Mouse (Mus musculus): ENCODE data around the gene Napsa.

Gene Napsa

DNA sequence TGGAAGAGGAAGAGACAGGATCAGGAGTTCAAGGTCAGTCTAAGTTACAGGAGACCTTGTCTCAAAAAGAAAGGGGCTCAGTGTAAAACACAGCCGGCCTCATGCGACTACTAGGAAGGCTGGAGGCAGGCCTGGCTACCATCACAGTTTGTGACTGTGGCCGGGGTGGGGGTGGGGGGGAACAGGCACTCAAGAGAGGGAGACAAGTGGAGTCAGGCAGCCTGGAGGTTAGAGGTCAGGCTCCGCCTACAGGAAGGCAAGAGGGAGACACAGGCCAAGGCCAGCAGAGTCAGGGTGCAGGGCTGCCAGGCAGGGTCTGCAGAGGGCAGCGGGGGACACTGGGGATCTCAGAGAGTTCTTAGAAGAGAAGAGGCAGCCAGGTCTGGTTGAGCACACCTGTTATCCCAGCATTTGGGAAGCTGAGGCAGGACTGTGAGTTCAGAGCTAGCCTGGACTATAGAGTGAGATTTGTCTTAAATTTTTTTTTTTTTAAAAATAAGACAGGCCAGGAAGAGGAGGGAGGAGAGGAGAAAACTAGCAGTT lies 24.9 kb downstream of the Napsa start:
- ATAC-seq (ENCODE audit: low TSS enrichment), result no peak

- no peak for ATAC-seq (ENCODE audit: low TSS enrichment)
Observed at GRCm38 (mm10) chr7:44597666-44598065, 25.5 kb downstream of the Napsa start.

DNA sequence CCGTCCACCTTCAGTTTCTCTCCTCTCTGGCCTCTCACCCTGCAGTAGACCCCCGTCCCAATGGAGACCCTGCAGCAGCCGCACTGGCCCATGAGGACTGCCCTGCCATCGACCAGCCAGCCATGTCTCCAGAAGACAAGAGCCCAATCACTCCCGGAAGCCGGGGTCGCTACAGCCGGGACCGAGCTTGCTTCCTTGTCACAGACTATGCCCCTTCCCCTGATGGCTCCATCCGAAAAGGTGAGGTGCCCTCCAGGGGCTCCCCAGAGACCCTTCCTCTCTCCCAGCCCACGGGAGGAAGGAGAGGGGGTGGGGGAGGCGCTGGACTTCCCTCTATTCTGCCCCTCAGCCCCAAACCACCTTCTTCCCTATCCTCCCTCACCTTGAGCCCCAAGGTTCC lies 26.2 kb downstream of the Napsa start:
- ATAC-seq (ENCODE audit: low TSS enrichment), result no peak

GRCm38 (mm10) chr7:44600691-44601262 lies 28.6 kb downstream of the Napsa start:
- ATAC-seq (ENCODE audit: low TSS enrichment), result no peak

DNA sequence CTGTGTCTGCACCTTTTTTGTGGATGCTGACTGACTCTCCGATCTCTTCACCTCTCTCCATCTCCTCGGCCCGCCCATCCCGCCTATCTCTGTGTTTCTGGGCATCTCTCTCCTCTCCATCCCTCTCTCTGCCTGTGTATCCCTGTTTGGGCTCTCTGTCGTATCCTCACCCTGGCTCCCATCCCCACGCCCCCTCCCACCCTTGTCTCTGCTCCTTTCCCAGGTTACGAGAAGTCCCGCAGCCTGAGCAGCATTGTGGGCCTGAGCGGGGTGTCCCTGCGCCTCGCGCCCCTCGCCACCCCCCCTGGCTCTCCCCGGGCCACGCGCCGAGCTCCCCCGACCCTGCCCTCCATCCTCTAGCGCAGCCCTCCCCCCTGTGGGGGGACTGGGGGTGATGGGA lies 29.5 kb downstream of the Napsa start:
- no peak for ATAC-seq (ENCODE audit: low TSS enrichment)

GRCm38 (mm10) chr7:44602443-44602842 lies 30.3 kb downstream of the Napsa start:
- ATAC-seq (ENCODE audit: low TSS enrichment), result peak; percentile 59

GRCm38 (mm10) chr7:44603186-44603855 lies 31.1 kb downstream of the Napsa start:
- ATAC-seq (ENCODE audit: low TSS enrichment), result no peak

- no peak for ATAC-seq (ENCODE audit: low TSS enrichment)
Observed at GRCm38 (mm10) chr7:44604139-44604606, 32.0 kb downstream of the Napsa start.

GRCm38 (mm10) chr7:44604619-44605018 lies 32.4 kb downstream of the Napsa start:
- ATAC-seq (ENCODE audit: low TSS enrichment), result no peak

DNA sequence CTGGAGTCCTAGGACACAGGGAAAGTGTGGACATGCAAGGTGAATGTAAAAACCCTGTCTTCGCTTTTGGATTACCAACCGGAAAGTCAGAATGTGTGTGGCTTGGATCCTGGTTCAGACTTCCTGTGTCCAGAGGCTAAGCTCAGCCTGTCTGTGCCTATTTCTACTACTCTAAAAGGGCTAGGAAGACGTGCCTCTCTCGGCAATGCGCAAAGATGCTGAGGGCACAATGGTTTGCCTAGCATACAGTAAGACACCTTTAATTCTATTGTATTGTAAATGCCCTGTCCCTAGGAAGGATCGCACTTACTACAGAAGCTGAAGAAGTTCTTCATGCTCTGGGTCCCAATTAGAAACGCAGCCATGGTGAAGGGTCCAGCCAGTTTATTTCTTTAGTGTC lies 33.3 kb downstream of the Napsa start:
- ATAC-seq (ENCODE audit: low TSS enrichment), result no peak

DNA sequence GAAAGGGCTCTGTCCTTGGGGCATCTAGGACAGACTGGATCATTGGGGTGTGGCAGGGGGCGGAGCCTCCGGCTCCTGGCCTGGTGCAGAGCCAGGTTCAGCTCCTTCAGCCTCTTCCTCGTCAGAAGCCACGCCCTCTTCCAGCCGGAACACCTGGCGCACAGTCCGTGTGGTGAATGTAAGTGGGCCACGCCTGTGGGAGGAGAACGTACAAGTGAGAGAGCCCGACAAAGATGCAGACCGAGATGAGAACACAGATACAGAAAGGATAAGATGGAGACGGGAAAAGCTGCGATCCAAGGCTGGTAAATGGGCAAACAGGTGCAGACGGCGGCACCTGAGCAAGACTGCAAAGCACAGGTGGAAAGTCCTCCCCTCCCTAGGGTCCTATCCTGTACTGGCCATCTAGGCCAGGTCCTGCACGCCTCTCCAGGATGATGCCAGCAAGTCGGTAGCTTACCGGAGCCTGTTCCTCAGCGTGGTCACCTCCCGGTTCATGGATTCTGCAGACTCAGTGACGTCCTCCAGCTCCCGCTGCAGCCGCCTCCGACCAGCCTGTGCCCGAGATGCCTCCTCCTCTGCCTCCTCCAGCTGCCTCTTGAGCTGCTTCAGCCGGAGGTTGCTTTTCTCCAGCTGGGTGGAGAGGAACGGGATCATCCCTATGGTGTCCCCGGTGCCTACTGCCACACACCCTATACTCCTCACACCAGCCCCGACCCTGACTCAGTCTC lies 34.2 kb downstream of the Napsa start:
- peak; percentile 69 for ATAC-seq (ENCODE audit: low TSS enrichment)

DNA sequence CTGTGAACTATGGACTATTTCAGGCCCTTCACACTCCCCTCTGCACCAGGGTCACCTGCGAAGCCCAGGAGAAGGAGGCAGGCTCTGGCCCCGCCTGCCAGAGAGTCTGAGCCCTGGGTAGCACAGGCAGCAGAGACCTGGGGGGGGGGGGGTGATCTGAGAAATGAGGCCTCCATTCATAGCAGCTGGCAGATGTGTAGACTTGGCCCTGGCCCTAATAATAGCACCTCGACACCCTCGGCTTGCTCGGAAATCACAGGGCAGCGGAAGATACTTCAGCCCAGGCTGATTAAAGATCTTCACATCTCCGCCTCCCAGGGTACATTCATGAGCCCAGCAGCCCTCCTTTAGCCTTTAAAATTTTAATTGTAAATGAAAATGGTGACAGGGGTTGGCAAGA lies 40.0 kb downstream of the Napsa start:
- ATAC-seq (ENCODE audit: low TSS enrichment), result no peak

DNA sequence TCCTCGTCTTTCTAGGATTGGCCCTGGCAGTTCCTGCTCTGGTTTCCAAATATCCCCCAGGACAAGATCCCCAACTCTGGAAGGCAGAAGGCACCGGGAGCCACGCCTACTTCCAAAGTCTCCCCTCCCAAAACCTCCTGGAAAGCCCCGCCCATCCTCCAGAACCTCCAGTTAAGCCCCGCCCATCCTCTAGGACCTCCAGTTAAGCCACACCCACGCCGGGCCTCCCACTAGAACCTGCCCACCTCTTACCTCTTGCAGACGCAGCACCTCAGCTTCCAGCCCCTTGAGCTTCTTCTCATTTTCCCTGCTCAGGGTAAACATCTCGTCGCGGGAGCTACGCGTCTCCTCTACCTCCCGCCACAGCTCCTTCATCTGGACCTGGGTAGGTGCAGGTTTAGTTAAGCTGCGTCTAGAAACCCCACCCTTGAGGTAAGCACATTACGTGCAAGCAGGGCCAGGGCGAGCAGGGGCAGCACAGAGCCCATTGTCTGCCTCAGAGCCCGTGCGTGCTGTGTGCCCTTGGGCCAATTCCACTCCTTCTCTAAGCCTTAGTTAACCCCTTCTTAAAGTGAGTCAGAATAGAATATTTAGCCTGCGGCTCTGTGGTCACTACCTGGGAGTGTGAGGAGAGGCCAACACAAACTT lies 42.0 kb downstream of the Napsa start:
- no peak for ATAC-seq (ENCODE audit: low TSS enrichment)

GRCm38 (mm10) chr7:44615309-44615708 lies 43.1 kb downstream of the Napsa start:
- ATAC-seq (ENCODE audit: low TSS enrichment), result no peak

- ATAC-seq (ENCODE audit: low TSS enrichment), result no peak
Observed at GRCm38 (mm10) chr7:44615987-44616386, 43.8 kb downstream of the Napsa start.

- ATAC-seq (ENCODE audit: low TSS enrichment), result no peak
Observed at GRCm38 (mm10) chr7:44617059-44617458, 44.9 kb downstream of the Napsa start.

- ATAC-seq (ENCODE audit: low TSS enrichment), result no peak
Observed at GRCm38 (mm10) chr7:44623714-44624542, 51.7 kb downstream of the Napsa start.

GRCm38 (mm10) chr7:44624543-44624826 lies 52.3 kb downstream of the Napsa start:
- ATAC-seq (ENCODE audit: low TSS enrichment), result no peak

DNA sequence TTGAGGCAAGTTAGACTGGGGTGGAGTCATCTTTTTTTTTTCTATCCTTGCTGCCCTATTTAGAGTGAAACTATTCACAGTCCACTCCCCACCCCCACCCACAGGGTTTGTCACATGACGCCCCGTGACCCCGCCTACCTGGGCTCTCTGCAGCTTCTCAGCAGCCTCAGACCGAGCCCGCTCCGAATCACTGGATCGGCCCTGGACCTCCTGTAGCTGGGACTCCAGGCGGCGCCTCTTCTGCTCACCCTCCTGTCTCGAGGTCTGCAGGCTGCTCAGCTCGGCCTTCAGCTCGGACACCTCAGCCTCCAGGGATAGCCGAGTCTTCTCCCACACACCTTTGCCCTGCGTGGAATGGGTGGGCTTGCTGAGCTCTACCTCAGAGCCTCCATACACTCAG lies 52.6 kb downstream of the Napsa start:
- no peak for ATAC-seq (ENCODE audit: low TSS enrichment)

- no peak for ATAC-seq (ENCODE audit: low TSS enrichment)
Observed at GRCm38 (mm10) chr7:44625241-44626067, 53.3 kb downstream of the Napsa start.

GRCm38 (mm10) chr7:44626068-44626385 lies 53.8 kb downstream of the Napsa start:
- no peak for ATAC-seq (ENCODE audit: low TSS enrichment)
